Mouse (Mus musculus): ENCODE measurements at regions not wholly inside any gene's neighbourhood (a gene's known extent, or its start where the extent isn't known, plus 50 kb on each side); places are given as distances from the start of the nearest gene placed in this dataset.
"Not testable (repeated sequence)": the region's sequence is repeated elsewhere in the genome, so short reads cannot be mapped to it uniquely, and the experiment has no call there.

DNA sequence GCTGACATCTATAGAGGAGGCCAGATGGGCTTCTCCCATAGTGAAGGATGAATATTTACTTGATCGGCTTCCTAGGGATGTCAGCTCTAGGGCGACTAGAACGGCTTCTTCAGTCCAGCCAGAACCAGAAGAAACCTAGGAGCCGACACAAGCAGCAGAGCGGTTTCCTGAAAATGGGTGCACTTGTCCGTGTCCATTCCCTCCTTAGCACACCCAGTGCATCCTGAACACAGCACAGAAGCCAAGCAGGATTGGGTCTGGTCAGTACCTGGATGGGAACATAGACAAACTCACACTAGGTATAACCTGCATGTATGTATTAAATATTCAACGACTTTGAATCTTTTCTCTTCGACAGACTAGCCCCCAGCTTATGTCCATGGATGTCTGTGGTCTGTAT, 407.9 kb upstream of the Cdh5 start:
- DNase-seq = no peak

DNA sequence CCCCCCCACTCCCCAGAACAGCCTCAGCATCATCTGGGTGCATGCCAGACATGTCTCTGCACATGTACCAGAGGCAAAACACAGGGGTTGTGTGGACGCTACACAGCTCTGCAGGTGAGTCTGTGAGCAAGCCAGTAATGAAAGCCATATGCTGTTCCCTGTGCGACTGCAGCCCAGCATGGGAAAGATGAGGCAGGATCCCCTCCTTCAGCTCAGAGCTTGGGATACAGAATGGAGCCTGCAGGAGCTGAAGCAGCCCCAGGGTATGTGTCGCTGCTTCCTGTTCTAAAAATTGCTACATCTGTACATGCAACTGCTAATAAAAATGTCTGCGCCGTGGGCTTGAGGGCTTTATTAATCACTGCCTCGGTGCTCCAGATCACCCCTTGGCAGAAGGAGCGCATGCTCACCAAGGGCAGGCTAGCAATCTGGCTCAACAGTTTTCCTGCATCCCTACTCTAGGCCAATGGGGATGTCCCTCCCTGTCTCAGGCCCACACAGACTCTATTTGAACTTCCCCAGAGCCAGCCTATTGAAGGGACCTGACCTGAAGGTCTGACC, 407.0 kb upstream of the Cdh5 start:
- no peak for DNase-seq

DNA sequence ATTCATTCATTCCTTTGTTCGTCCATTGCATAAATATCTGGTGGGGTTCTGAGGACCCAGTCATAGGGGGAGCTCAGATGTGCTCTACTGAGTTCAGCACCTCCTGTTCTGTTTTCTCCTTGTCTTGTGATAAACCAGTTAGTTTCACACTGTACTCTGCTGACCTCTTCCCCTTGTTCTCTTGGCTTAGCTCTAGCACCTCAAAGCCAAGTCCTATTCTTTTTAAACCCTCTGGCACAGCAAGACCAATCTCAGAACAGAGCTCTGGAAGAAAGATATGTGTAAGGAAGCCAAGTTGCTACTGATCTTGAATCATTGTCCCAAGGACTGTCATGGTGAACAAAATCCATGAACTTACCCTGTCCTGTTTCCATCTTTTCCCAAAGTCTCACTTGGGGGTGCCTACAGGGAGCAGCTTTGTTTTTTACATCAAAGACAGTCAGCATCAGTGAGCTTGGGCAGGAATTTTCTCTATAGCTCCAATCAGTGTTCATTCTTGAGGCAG, 402.4 kb upstream of the Cdh5 start:
- no peak for DNase-seq

DNA sequence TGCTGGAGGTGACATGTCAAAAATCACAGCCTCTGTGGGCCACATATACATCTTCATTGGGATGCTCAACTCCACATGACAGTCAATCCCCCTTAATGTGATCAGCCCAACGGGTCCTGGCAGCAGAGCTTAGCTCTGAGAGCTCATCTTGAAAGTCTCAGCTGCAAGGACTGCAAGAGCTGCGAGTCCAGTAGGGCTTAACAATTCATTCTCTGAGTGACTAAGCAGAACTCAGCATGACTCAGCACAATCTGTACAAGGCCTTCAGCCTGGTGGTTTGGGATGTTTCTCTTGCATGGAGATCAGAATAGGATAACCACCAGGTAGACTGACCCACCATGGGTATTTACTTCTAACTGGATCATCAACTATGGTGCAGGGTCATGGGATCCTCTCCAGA, 399.2 kb upstream of the Cdh5 start:
- no peak for DNase-seq

DNA sequence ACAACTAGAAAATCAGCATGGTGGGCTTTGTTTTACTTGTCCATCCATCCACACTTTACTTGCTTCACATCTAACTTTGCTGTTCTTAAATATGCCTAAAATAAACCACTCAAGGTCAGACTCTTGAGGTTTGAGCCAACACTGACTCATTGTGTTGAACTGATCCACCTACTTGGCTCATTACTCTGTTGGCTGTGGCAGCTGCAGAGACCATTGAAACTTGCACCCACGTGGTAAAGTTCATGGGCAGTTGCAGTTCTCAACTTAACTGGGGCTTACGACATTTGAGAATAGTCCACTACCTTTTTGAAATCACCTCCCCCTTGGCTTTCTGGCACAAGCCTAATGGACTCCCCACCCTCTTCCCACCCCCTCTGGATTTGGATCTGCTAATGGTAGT, 395.3 kb upstream of the Cdh5 start:
- DNase-seq = no peak

DNA sequence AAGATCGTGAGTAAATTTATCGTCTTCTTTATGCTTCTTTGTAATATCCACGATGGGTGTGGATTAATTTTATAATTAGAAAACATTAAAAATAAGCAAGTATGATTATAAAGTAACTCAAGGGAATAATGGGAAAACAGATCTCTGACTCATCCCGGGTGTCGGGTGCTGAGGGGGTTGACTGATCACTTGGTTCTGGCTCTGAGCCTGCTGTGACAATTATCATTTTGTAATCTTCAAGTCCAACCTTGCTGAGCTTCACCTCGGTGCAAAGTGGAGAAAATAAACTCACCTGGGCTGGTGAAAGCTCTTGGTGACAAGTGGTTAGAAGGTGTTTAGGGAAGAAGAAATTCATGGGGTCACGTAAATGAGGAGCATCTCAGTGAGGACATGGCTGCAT, 390.6 kb upstream of the Cdh5 start:
- DNase-seq = not testable (repeated sequence)

DNA sequence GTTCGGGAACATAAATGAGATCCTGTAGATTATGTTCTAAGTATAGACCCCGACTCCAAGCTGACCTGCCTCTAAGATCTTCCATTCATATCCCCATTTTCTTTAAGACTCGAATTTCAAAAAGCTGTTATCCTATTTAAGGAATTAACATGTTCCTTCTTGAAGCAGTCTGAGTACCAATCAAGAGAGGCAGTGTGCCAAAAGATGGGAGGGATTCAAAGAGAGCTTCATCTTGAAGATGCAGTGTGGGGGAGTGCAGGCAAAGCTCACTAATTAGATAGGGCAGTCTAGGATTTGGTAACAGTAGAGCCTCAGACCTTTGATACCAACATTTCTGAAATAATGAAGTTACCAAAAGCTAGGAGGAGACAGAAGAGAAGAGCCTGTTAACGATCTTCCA, 383.7 kb upstream of the Cdh5 start:
- no peak for DNase-seq

GRCm38 (mm10) chr8:103733466-103733865, 368.0 kb upstream of the Cdh5 start:
- no peak for DNase-seq

GRCm38 (mm10) chr8:103738330-103738729, 363.1 kb upstream of the Cdh5 start:
- DNase-seq = peak; percentile 9

GRCm38 (mm10) chr8:103741395-103741794, 360.0 kb upstream of the Cdh5 start:
- DNase-seq = peak; percentile 10

DNA sequence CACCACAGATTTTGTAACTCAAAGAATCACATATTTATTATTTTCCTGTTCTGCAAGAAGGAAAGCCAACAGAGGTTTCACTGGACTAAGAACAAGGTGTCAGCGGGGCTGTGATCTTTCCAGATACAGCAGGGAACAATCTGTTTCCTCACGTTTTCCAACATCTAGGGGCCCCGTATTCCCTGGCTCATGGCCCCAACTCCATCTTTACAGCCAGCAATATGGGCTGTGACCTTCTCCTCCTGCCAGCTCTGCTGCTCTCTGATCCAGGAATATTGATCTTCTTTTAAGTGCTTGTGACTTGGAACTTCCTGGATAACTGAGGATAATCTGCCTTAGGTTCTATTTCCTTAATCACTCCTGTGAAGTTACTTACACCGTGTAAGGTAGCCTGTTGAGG, 352.7 kb upstream of the Cdh5 start:
- DNase-seq = no peak

- DNase-seq = no peak
These were observed 350.9 kb upstream of the Cdh5 start for GRCm38 (mm10) chr8:103750278-103751097.

DNA sequence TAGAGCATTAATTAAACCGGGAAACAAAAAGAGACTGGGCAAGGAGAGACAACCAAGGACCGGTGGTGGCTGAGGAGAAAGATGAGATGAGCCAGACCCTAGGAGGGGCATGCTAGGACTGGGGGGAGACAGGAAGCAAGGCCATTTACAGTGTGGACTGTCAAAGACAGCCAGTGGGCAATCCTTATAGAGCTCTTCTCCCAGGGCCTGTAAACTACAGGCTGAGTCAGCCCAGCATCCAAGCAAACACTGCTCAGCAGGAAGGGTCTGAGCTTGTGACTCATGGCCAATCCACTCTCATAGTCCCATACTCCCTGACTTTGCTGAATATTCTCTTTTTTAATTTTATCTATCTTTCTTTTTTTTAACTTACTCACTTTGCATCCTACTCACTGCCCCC, 350.3 kb upstream of the Cdh5 start:
- no peak for DNase-seq

DNA sequence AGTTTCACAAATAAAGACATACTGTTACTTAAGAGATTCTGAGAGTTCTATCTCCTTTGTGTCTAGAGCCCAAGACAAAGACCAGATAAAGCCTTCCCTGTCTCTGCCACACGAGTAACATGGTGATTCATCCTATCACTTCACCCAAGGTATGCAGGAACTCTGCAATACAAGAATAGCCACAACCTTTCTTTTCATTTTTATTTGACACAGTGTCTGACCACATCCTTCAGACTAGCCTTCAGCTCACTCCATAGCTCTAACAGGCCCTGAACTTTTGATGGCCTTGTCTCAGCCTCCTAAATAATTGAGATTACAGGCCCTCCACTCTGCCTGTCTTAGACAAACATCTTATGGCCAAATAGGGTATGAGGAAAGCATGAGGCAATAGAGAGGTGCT, 337.6 kb upstream of the Cdh5 start:
- DNase-seq = no peak

- no peak for DNase-seq
These were observed 321.8 kb upstream of the Cdh5 start for GRCm38 (mm10) chr8:103779658-103780057.

DNA sequence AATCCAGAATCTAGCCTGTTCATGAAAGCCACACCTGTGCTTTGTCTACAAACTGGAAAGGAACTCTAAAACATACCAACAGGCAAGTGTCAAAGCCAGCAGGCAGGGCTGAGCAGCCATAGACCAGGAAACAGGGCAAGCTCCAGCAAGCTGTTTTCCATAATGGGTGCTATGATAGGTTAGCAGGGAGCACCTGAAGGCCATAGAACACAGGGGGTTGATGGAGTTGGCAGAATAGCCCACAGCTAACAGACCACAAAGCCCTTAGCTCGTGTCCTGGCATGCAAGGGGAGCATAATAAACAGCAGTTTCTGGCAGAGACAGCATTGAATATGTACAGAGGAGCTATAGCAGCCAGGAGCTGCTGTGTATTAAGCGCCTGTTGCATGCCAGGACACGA, 313.1 kb upstream of the Cdh5 start:
- DNase-seq = no peak

DNA sequence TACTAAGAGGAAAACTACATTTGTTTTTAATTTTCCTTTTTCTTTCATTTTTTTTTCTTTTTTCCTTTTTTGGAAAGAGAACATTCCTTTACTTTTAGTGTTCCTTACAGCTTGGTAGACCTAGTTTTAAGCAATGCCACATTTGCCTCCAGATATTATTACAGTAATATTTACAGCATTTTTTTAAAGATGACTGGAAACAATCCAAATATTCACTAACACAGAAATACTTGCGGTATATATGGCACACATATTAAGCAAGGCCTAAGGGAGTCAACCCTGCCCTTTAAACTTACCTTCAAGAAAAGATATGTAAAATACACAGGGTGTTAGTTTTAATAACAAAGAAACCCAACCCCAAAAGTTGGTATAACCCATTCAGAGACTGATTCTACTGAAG, 308.1 kb upstream of the Cdh5 start:
- no peak for DNase-seq

GRCm38 (mm10) chr8:103798630-103799029, 302.8 kb upstream of the Cdh5 start:
- not testable (repeated sequence) for DNase-seq

- no peak for DNase-seq
These were observed 293.3 kb upstream of the Cdh5 start for GRCm38 (mm10) chr8:103808171-103808570.

DNA sequence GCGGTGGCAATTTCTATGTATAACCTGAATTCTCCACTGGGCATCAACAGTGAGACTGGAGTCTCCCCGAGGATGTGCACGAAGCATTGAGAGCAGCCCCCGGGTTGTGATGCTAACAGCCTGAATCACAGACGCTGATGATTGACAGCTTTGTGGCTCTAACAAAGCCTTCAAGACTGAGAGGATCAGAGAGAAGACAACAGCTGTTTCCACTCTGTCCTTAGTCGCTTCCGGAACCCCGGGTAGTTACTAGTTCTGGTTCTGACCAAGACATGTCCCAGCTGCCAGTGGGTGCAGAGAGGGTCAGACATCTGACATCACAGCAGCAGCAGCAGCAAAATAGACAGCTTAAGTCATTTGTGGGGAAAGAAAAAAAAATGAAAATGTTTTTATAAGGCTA, 292.8 kb upstream of the Cdh5 start:
- no peak for DNase-seq

DNA sequence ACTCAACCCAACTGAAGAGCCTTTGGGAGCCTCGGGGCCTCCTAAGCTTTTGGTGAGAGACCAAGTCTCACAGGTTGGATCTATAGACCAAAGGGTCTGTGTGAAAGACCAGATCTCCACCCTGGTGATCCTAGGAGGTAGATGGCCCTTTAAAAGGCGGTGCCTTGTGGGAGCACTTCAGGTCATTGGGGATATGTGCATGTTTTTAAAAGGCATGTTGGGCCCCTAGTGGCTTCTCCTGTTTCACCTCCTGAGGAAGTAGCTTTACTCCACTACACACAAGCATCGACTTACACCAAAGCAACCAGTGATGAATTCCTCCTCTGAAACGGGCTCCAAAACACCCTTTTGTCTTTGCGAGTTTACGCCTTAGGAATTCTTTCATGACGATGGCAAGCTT, 292.3 kb upstream of the Cdh5 start:
- no peak for DNase-seq

DNA sequence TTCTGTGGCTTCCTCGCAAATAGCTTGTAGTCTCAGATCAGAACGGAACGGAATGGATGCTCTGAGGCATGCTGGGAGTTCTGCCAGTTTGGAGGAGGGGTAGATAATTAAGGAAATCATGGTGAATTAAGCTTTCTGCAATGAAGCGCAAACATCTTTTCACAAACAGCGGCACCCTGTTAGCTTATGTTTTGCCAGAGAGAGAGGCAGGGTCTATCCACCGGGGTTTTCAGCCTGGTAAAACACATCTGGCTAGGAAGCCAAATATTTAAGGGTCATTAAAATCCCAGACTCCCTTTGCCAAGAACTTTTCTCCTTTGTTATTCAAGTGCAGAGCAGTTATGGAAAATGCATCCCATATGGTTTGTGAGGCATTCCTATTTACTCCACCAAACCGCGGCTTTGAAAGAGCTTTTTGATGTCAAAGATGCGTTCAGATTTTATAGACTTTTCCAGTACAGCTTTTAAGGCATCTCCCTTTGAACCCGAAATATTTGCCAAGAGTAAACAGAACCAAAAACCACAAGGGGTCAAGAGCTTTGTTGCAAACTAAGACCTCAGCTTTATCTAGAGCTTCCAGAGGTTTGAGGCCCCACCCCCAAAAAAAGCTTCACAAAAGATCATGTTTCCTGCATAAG, 287.4 kb upstream of the Cdh5 start:
- DNase-seq = no peak

DNA sequence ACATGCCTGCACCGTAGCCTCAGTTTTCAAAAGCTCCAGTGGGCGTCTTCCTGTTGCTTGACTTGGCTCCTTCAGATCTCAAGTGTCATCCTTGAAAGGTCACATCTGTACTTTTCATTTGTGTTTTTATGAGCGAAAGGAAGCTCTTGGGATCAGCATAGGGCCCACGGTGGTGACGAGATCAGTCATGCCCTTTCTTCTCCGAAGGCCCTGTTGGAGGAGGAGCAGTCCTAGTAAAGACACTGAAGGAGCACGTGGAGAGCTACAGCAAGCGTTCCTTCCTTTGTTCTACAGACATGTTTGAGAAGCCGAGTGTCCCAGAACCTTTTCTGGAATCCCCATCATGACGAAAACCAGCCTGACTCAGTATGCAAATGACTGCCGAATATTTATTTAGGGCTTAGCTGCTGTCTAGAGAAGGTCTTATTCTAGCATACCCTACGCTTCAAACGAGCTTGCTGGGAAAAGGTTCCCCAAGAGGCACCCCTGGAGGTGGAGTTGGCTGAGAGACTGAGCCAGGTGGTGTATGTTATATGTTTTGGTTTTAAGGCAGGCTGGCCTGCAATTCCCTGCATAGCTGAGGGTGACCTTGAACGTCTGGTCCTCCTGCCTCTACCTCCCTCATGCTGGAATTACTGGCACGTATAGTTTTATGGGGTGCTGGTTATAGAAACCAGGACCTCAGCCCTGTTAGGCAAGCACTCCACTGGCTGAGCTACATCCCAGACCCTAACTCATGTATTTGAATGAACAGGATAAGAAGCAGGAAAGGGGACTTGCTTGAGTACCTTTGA, 285.1 kb upstream of the Cdh5 start:
- DNase-seq = no peak
